Mouse (Mus musculus) liver, postnatal 0 days (tissue): ENCODE results near the gene Olfr171. TPM values are rescaled to one million over a fixed set of nuclear protein-coding genes. Genes with fewer than 3 reads are reported as not detected.
"Not testable (repeated sequence)": the region's sequence is repeated elsewhere in the genome, so short reads cannot be mapped to it uniquely, and the experiment has no call there.

Experiments
- ATAC-seq: fragments of 200-750 bp; cut with Nextera tagmentation; 2 replicates; pipeline ENCODE4 v1.8.0; 2017; ENCODE audit warnings: mild to moderate bottlenecking, moderate library complexity
- DNase-seq: peaks from one replicate; pipeline ENCODE4 v3.0.0-alpha.2; 2016
- H3K27ac ChIP-seq: fragments of 300-500 bp; sonication (generic); 2 replicates; pipeline ENCODE4 v1.5.1; 2014; ENCODE audit warnings: antibody characterized with exemption, moderate library complexity, mild to moderate bottlenecking, low read depth
- H3K27me3 ChIP-seq: fragments of 300-500 bp; sonication (generic); 2 replicates; pipeline ENCODE4 v1.6.1; 2014; ENCODE audit warnings: low read length, control low read depth, mixed read lengths; ENCODE audit not compliant: insufficient read depth
- H3K36me3 ChIP-seq: fragments of 300-500 bp; sonication (generic); replicated peaks from 2 replicates; pipeline ENCODE4 v1.6.1; 2014; ENCODE audit warnings: mild to moderate bottlenecking, control low read depth, low read length, moderate library complexity, mixed read lengths; ENCODE audit not compliant: insufficient read depth
- H3K4me1 ChIP-seq: fragments of 300-500 bp; sonication (generic); 2 replicates; pipeline ENCODE4 v1.6.1; 2014; ENCODE audit warnings: antibody characterized with exemption, mild to moderate bottlenecking, control low read depth; ENCODE audit not compliant: insufficient read depth
- H3K4me2 ChIP-seq: fragments of 300-500 bp; sonication (generic); 2 replicates; pipeline ENCODE4 v1.6.1; 2014; ENCODE audit warnings: low read depth, mild to moderate bottlenecking, low read length, moderate library complexity, mixed read lengths
- H3K4me3 ChIP-seq: fragments of 300-500 bp; sonication (generic); 2 replicates; pipeline ENCODE4 v1.5.1; 2014; ENCODE audit warnings: low read depth, low read length
- H3K9ac ChIP-seq: fragments of 300-500 bp; sonication (generic); replicated peaks from 2 replicates; pipeline ENCODE4 v1.6.1; 2014; ENCODE audit warnings: mild to moderate bottlenecking, moderate library complexity
- H3K9me3 ChIP-seq: fragments of 300-500 bp; sonication (generic); 2 replicates; pipeline ENCODE4 v1.6.1; 2016; ENCODE audit warnings: mild to moderate bottlenecking, control low read depth, low read length, mixed read lengths
- CTCF ChIP-seq: sonication (generic); IDR thresholded peaks from 2 replicates; pipeline ENCODE4 v1.5.1; 2016; ENCODE audit warnings: antibody characterized with exemption, low read depth
- EP300 ChIP-seq: IDR thresholded peaks from 2 replicates; pipeline ENCODE4 v1.6.1; 2016; ENCODE audit warnings: antibody characterized with exemption, low read depth, mild to moderate bottlenecking
- WGBS: fragments of 180-500 bp; shearing (Covaris S2); extraction: QIAGEN DNeasy Blood & Tissue Kit; methylation state at CpG from one replicate; pipeline ENCODE4 v1.1.7; 2014; ENCODE audit not compliant: insufficient replicate concordance; 5-methylcytosine and 5-hydroxymethylcytosine counted together
- polyA plus RNA-seq: library from polyadenylated mRNA; unstranded; fragments of >200 nt; fragmentation: Nextera tagmentation; extraction: Ambion mirVana; gene quantifications from 2 replicates; pipeline ENCODE4 v1.2.1, GENCODE M21; 2015

Olfr171 gene
- polyA plus RNA-seq, result not detected in 2 replicates

GRCm38 (mm10) chr16:19629816-19630215 lies at the start of gene Olfr171:
TSS of gene Olfr171 (minus strand) at chr16:19629916.
- Histone ChIP-seq H3K4me2 (no peak within 1 kb of the TSS), H3K27ac (no peak within 1 kb of the TSS), H3K9me3 (no peaks in the 10 kb centered on the region), H3K4me3 (no peak within 1 kb of the TSS), H3K4me1 (no peaks in the 10 kb centered on the region), H3K36me3 (no peaks in the 10 kb centered on the region), H3K9ac (no peak within 1 kb of the TSS), H3K27me3 (no peaks in the 10 kb centered on the region)
- TF ChIP-seq CTCF (no peak), EP300 (no peak)
- DNase-seq (no peak), ATAC-seq (no peak)
- WGBS, result 66% methylated on average over 1 of the region's 1 CpGs

- Histone ChIP-seq H3K27me3 (no peaks in the 10 kb centered on the region), H3K9me3 (no peaks in the 10 kb centered on the region), H3K36me3 (no peaks in the 10 kb centered on the region), H3K4me1 (no peaks in the 10 kb centered on the region), H3K27ac (no peak overlapping the region), H3K4me3 (no peak overlapping the region), H3K4me2 (no peak overlapping the region), H3K9ac (no peak overlapping the region)
- ATAC-seq, result no peak
- WGBS, result 79% methylated on average over 2 of the region's 2 CpGs
- no peak for TF ChIP-seq CTCF
- TF ChIP-seq EP300, result no peak
- no peak for DNase-seq
Measured at GRCm38 (mm10) chr16:19670768-19671357, 41.1 kb upstream of the Olfr171 start.

GRCm38 (mm10) chr16:19666312-19666711 lies 36.6 kb upstream of the Olfr171 start:
- no peak overlapping the region for H3K4me3 ChIP-seq
- H3K9me3 ChIP-seq, result no peaks in the 10 kb centered on the region
- H3K27ac ChIP-seq, result no peak overlapping the region
- H3K4me2 ChIP-seq, result no peak overlapping the region
- H3K36me3 ChIP-seq, result no peaks in the 10 kb centered on the region
- 32% methylated on average over 1 of the region's 1 CpGs for WGBS
- peak; percentile 50 for TF ChIP-seq CTCF
- TF ChIP-seq EP300, result no peak
- no peaks in the 10 kb centered on the region for H3K4me1 ChIP-seq
- ATAC-seq, result no peak
- no peak overlapping the region for H3K9ac ChIP-seq
- no peaks in the 10 kb centered on the region for H3K27me3 ChIP-seq
- no peak for DNase-seq

- not testable (repeated sequence) for H3K4me1 ChIP-seq, DNase-seq, H3K9ac ChIP-seq, H3K4me2 ChIP-seq, H3K9me3 ChIP-seq, H3K27me3 ChIP-seq, ATAC-seq, H3K36me3 ChIP-seq, H3K27ac ChIP-seq, H3K4me3 ChIP-seq
- WGBS, result 84% methylated on average over 2 of the region's 2 CpGs
Measured at GRCm38 (mm10) chr16:19611782-19612181, 17.9 kb downstream of the Olfr171 start, which contains the start of gene Olfr170. TSS of gene Olfr170 (minus strand) at chr16:19611882.

- Histone ChIP-seq H3K36me3 (no peaks in the 10 kb centered on the region), H3K4me2 (no peak overlapping the region), H3K4me1 (no peaks in the 10 kb centered on the region), H3K9me3 (no peaks in the 10 kb centered on the region), H3K27me3 (no peaks in the 10 kb centered on the region), H3K4me3 (no peak overlapping the region), H3K9ac (no peak overlapping the region), H3K27ac (no peak overlapping the region)
- DNase-seq, result no peak
- TF ChIP-seq CTCF (no peak), EP300 (no peak)
- no peak for ATAC-seq
- WGBS, result 38% methylated on average over 2 of the region's 2 CpGs
Measured at GRCm38 (mm10) chr16:19603166-19603565, 26.6 kb downstream of the Olfr171 start.

Other genes starting within 250 kb of the Olfr171 start
- not detected in 2 replicates for gene Olfr165, start 206.8 kb downstream of the Olfr171 start, polyA plus RNA-seq
- not detected in 2 replicates for gene Olfr166, start 146.2 kb downstream of the Olfr171 start, polyA plus RNA-seq
- not detected in 2 replicates for gene Olfr167, start 107.7 kb downstream of the Olfr171 start, polyA plus RNA-seq
- gene Olfr168, start 94.4 kb downstream of the Olfr171 start, polyA plus RNA-seq, result not detected in 2 replicates
- gene Olfr169, start 58.1 kb downstream of the Olfr171 start, polyA plus RNA-seq, result not detected in 2 replicates
- gene Olfr170, start 18.0 kb downstream of the Olfr171 start, polyA plus RNA-seq, result not detected in 2 replicates
- gene Lamp3, start 76.5 kb upstream of the Olfr171 start, polyA plus RNA-seq, result not detected in 2 replicates
- 0.83 and 1.3 TPM in 2 replicates for gene B3gnt5, start 130.3 kb upstream of the Olfr171 start, polyA plus RNA-seq